Mouse (Mus musculus) forebrain, embryonic 11.5 days (tissue): ENCODE data around the gene Tgfbr2. TPM values are rescaled to one million over a fixed set of nuclear protein-coding genes. Genes with fewer than 3 reads are reported as not detected.

Experiments used
- ATAC-seq: fragments of 200-750 bp; cut with Nextera tagmentation; replicated peaks from 2 replicates; pipeline ENCODE4 v1.8.0; 2017; ENCODE audit warnings: moderate TSS enrichment; ENCODE audit not compliant: low FRiP score
- DNase-seq: peaks from one replicate; pipeline ENCODE4 v3.0.0-alpha.2; 2017; ENCODE audit warnings: low spot score
- H3K27ac ChIP-seq: fragments of 300-500 bp; sonication (generic); 2 replicates; pipeline ENCODE4 v1.5.1; 2014; ENCODE audit warnings: low read depth, low read length
- H3K27me3 ChIP-seq: fragments of 300-500 bp; sonication (generic); 2 replicates; pipeline ENCODE4 v1.6.1; 2014; ENCODE audit warnings: mild to moderate bottlenecking, low read length, mixed read lengths; ENCODE audit not compliant: control insufficient read depth, insufficient read depth
- H3K36me3 ChIP-seq: fragments of 300-500 bp; sonication (generic); 2 replicates; pipeline ENCODE4 v1.6.1; 2014; ENCODE audit warnings: mild to moderate bottlenecking, low read length, moderate library complexity, mixed read lengths; ENCODE audit not compliant: control insufficient read depth, insufficient read depth
- H3K4me1 ChIP-seq: fragments of 300-500 bp; sonication (generic); replicated peaks from 2 replicates; pipeline ENCODE4 v1.6.1; 2014; ENCODE audit warnings: low read length, mixed read lengths; ENCODE audit not compliant: control insufficient read depth, insufficient read depth
- H3K4me2 ChIP-seq: fragments of 300-500 bp; sonication (generic); 2 replicates; pipeline ENCODE4 v1.6.1; 2014; ENCODE audit warnings: low read depth, mild to moderate bottlenecking, low read length, moderate library complexity, mixed read lengths; ENCODE audit not compliant: severe bottlenecking
- H3K4me3 ChIP-seq: fragments of 300-500 bp; sonication (generic); 2 replicates; pipeline ENCODE4 v1.5.1; 2014; ENCODE audit warnings: low read depth, low read length
- H3K9ac ChIP-seq: fragments of 300-500 bp; sonication (generic); 2 replicates; pipeline ENCODE4 v1.6.1; 2014; ENCODE audit warnings: low read length
- H3K9me3 ChIP-seq: fragments of 300-500 bp; sonication (generic); 2 replicates; pipeline ENCODE4 v1.6.1; 2016; ENCODE audit warnings: low read length, mixed read lengths; ENCODE audit not compliant: control insufficient read depth
- WGBS: fragments of 180-500 bp; shearing (Covaris S2); extraction: QIAGEN DNeasy Blood & Tissue Kit; methylation state at CpG from one replicate; pipeline ENCODE4 v1.1.7; 2014; 5-methylcytosine and 5-hydroxymethylcytosine counted together
- polyA plus RNA-seq: library from polyadenylated mRNA; unstranded; fragments of >200 nt; fragmentation: Nextera tagmentation; extraction: Ambion mirVana; gene quantifications from 2 replicates; pipeline ENCODE4 v1.2.1, GENCODE M21; 2014

The Tgfbr2 gene
- polyA plus RNA-seq, 1 experiment from 2014 or later: 8.1 TPM

- Histone ChIP-seq H3K36me3 (no peaks in the 10 kb centered on the region), H3K27me3 (no peaks in the 10 kb centered on the region), H3K9me3 (no peaks in the 10 kb centered on the region), H3K27ac (no peak overlapping the region), H3K4me1 (no peaks in the 10 kb centered on the region), H3K4me3 (no peak overlapping the region), H3K9ac (no peak overlapping the region), H3K4me2 (no peak overlapping the region)
- DNase-seq (no peak), ATAC-seq (no peak)
- WGBS: 94% methylated on average over 9 of the region's 9 CpGs
Measured at GRCm38 (mm10) chr9:116090296-116090695, 84.9 kb downstream of the Tgfbr2 start.

- no peak for ATAC-seq
- Histone ChIP-seq H3K4me2 (no peak overlapping the region), H3K4me3 (no peak overlapping the region), H3K9me3 (no peaks in the 10 kb centered on the region), H3K36me3 (no peaks in the 10 kb centered on the region), H3K27ac (no peak overlapping the region), H3K4me1 (no peaks in the 10 kb centered on the region), H3K27me3 (no peaks in the 10 kb centered on the region), H3K9ac (no peak overlapping the region)
- no peak for DNase-seq
- 87% methylated on average over 9 of the region's 9 CpGs for WGBS
Measured at GRCm38 (mm10) chr9:116088912-116089311, 86.2 kb downstream of the Tgfbr2 start.

GRCm38 (mm10) chr9:116087880-116088279, 87.3 kb downstream of the Tgfbr2 start:
- Histone ChIP-seq H3K4me3 (no peak overlapping the region), H3K36me3 (no peaks in the 10 kb centered on the region), H3K4me2 (no peak overlapping the region), H3K9ac (no peak overlapping the region), H3K27me3 (no peaks in the 10 kb centered on the region), H3K27ac (no peak overlapping the region), H3K4me1 (no peaks in the 10 kb centered on the region), H3K9me3 (no peaks in the 10 kb centered on the region)
- no peak for ATAC-seq
- 39% methylated on average over 5 of the region's 5 CpGs for WGBS
- DNase-seq: peak; percentile 75

DNA sequence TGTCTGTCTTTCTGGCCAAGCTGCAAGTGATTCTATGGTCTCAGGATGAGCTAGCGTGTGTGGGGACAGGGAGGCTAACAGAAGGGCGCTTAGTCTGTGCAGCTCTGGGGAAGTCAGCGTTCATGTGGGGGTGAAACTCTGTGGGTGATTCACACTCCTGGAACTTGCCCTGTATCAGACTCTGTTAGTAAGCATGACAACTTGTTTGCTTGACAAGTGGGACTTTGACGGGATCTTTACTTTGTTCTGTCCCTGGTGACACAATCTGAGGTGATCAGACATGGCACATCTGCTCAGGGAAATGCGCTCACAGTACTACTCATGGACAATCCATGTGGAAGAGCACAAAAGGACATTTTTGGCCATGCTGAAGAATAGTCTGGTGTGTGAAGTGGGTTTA, 87.9 kb downstream of the Tgfbr2 start:
- no peak overlapping the region for H3K4me2 ChIP-seq
- no peak overlapping the region for H3K4me3 ChIP-seq
- no peaks in the 10 kb centered on the region for H3K27me3 ChIP-seq
- ATAC-seq: no peak
- DNase-seq: no peak
- no peaks in the 10 kb centered on the region for H3K9me3 ChIP-seq
- WGBS: 92% methylated on average over 5 of the region's 5 CpGs
- no peaks in the 10 kb centered on the region for H3K4me1 ChIP-seq
- H3K9ac ChIP-seq: no peak overlapping the region
- H3K27ac ChIP-seq: no peak overlapping the region
- no peaks in the 10 kb centered on the region for H3K36me3 ChIP-seq

- Histone ChIP-seq H3K36me3 (no peaks in the 10 kb centered on the region), H3K4me2 (no peak overlapping the region), H3K27ac (no peak overlapping the region), H3K9me3 (no peaks in the 10 kb centered on the region), H3K4me3 (no peak overlapping the region), H3K27me3 (no peaks in the 10 kb centered on the region), H3K4me1 (no peaks in the 10 kb centered on the region), H3K9ac (no peak overlapping the region)
- WGBS: 89% methylated on average over 6 of the region's 6 CpGs
- ATAC-seq: no peak
- no peak for DNase-seq
Measured at GRCm38 (mm10) chr9:116085999-116086398, 89.2 kb downstream of the Tgfbr2 start.

- 93% methylated on average over 12 of the region's 12 CpGs for WGBS
- Histone ChIP-seq H3K9ac (no peak overlapping the region), H3K4me1 (no peaks in the 10 kb centered on the region), H3K4me2 (no peak overlapping the region), H3K9me3 (no peaks in the 10 kb centered on the region), H3K27ac (no peak overlapping the region), H3K4me3 (no peak overlapping the region), H3K27me3 (no peaks in the 10 kb centered on the region), H3K36me3 (no peaks in the 10 kb centered on the region)
- ATAC-seq (no peak), DNase-seq (no peak)
Measured at GRCm38 (mm10) chr9:116084324-116084931, 90.7 kb downstream of the Tgfbr2 start.

- ATAC-seq: no peak
- Histone ChIP-seq H3K36me3 (no peaks in the 10 kb centered on the region), H3K4me2 (no peak overlapping the region), H3K4me1 (no peaks in the 10 kb centered on the region), H3K27ac (no peak overlapping the region), H3K4me3 (no peak overlapping the region), H3K9me3 (no peaks in the 10 kb centered on the region), H3K27me3 (no peaks in the 10 kb centered on the region), H3K9ac (no peak overlapping the region)
- 94% methylated on average over 8 of the region's 8 CpGs for WGBS
- no peak for DNase-seq
Measured at GRCm38 (mm10) chr9:116083726-116084323, 91.3 kb downstream of the Tgfbr2 start.

DNA sequence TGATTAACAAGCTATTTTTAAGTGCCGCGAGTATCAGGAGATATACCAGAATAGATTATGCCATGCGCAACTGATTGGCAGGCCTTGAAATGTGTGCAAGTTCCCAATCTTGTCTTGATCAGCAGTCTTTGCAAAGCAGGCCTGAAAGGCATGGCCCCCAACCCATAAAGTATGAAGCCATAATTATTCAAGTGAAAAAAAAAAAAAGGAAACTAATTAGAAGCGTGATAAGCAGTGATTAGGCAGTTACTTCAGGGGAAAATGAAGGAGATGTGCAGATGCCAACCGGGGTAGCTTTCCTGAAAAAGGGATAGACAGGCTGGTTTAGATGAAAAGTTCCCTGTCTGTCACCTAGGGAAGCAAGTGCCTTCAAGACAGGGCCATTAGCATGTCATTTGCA, 91.9 kb downstream of the Tgfbr2 start:
- H3K36me3 ChIP-seq: no peaks in the 10 kb centered on the region
- H3K27me3 ChIP-seq: no peaks in the 10 kb centered on the region
- no peak overlapping the region for H3K4me2 ChIP-seq
- DNase-seq: no peak
- H3K27ac ChIP-seq: no peak overlapping the region
- H3K4me1 ChIP-seq: no peaks in the 10 kb centered on the region
- ATAC-seq: no peak
- H3K4me3 ChIP-seq: no peak overlapping the region
- no peaks in the 10 kb centered on the region for H3K9me3 ChIP-seq
- 79% methylated on average over 5 of the region's 5 CpGs for WGBS
- no peak overlapping the region for H3K9ac ChIP-seq

DNA sequence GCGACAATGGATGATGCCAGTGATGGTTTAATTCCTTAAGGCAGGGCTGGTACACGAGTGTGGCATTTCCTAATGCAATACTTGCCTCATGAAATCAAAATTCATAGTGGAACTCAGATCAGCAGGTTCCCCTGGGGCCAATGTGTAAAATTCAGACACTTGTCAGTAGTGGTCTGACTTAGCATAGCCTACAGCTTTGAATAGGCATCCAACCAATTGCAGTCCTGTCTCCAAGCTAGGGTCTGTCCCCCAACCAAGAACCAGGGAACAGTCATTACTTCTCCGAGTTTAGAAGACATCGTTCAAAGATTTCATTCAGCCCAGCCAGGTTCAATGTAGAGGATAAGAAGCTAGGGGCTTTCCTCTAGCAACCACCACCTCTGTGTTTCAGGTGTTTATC, 93.4 kb downstream of the Tgfbr2 start:
- no peaks in the 10 kb centered on the region for H3K9me3 ChIP-seq
- 82% methylated on average over 4 of the region's 4 CpGs for WGBS
- no peaks in the 10 kb centered on the region for H3K4me1 ChIP-seq

More for the DNA sequence above, 93.4 kb downstream of the Tgfbr2 start:
- ATAC-seq (no peak), DNase-seq (no peak)
- Histone ChIP-seq H3K9ac (no peak overlapping the region), H3K27ac (no peak overlapping the region), H3K27me3 (no peaks in the 10 kb centered on the region), H3K36me3 (no peaks in the 10 kb centered on the region), H3K4me3 (no peak overlapping the region), H3K4me2 (no peak overlapping the region)
